Mouse (Mus musculus) ES-E14 (cell line): ENCODE data around the gene Slc35d2. TPM values are rescaled to one million over a fixed set of nuclear protein-coding genes. Genes with fewer than 3 reads are reported as not detected.
A peak's percentile ranks its signal among the peaks of the same experiment; 100 is the strongest.
"Not testable (repeated sequence)": the region's sequence is repeated elsewhere in the genome, so short reads cannot be mapped to it uniquely, and the experiment has no call there.

Experiments used
- DNase-seq: peaks from one replicate; pipeline ENCODE4 v3.0.0-alpha.2; 2013; ENCODE audit warnings: low read depth, low spot score
- H3K27ac ChIP-seq: 2 replicates; pipeline ENCODE4 v1.5.1; 2012; ENCODE audit warnings: low read depth, mild to moderate bottlenecking, low read length, moderate library complexity, mixed read lengths; ENCODE audit not compliant: poor library complexity, insufficient read depth, severe bottlenecking
- H3K36me3 ChIP-seq: 2 replicates; pipeline ENCODE4 v1.6.1; 2012; ENCODE audit warnings: mild to moderate bottlenecking, low read length, moderate library complexity, mixed read lengths; ENCODE audit not compliant: control insufficient read depth, poor library complexity, insufficient read depth, severe bottlenecking
- H3K4me1 ChIP-seq, 2 experiments: fragments of 150-350 bp in 1 of 2; sonication (generic) in 1 of 2; 2 replicates each; pipeline ENCODE4 v1.6.1; 2012; ENCODE audit warnings: low read length in 2 of 2, mild to moderate bottlenecking in 1 of 2, mixed read lengths in 1 of 2; ENCODE audit not compliant: control insufficient read depth in 2 of 2, insufficient read depth in 2 of 2, poor library complexity in 1 of 2
- H3K4me3 ChIP-seq, 2 experiments: fragments of 150-350 bp in 1 of 2; sonication (generic) in 1 of 2; 2 replicates each; pipeline ENCODE4 v1.5.1; 2012; ENCODE audit warnings: low read length in 2 of 2, low read depth in 1 of 2, mild to moderate bottlenecking in 1 of 2, mixed read lengths in 1 of 2; ENCODE audit not compliant: insufficient read depth in 1 of 2, poor library complexity in 1 of 2, severe bottlenecking in 1 of 2
- H3K9ac ChIP-seq: 2 replicates; pipeline ENCODE4 v1.6.1; 2012; ENCODE audit warnings: low read depth, mild to moderate bottlenecking, low read length, mixed read lengths; ENCODE audit not compliant: poor library complexity, insufficient read depth, severe bottlenecking
- H3K9me3 ChIP-seq: fragments of 150-350 bp; sonication (generic); 2 replicates; pipeline ENCODE4 v1.6.1; 2012; ENCODE audit warnings: low read depth, mild to moderate bottlenecking, low read length; ENCODE audit not compliant: control insufficient read depth, insufficient read depth
- CHD2 ChIP-seq: IDR thresholded peaks from 2 replicates; pipeline ENCODE4 v1.6.1; 2014; ENCODE audit warnings: mild to moderate bottlenecking, low read depth, low read length, inconsistent platforms
- HCFC1 ChIP-seq: IDR thresholded peaks from 2 replicates; pipeline ENCODE4 v1.6.1; 2012; ENCODE audit warnings: low read length, inconsistent platforms, borderline replicate concordance; ENCODE audit not compliant: insufficient read depth
- MAFK ChIP-seq: IDR thresholded peaks from 2 replicates; pipeline ENCODE4 v1.6.1; 2014; ENCODE audit warnings: mild to moderate bottlenecking, low read depth, low read length, inconsistent platforms; ENCODE audit not compliant: insufficient read depth
- ZC3H11A ChIP-seq: IDR thresholded peaks from 2 replicates; pipeline ENCODE4 v1.6.1; 2012; ENCODE audit warnings: low read depth, mild to moderate bottlenecking, inconsistent platforms, low read length, borderline replicate concordance
- ZNF384 ChIP-seq: IDR thresholded peaks from 2 replicates; pipeline ENCODE4 v1.6.1; 2012; ENCODE audit warnings: low read depth, low read length, inconsistent platforms
- in situ Hi-C, 2 experiments: fragments of 600-800 bp; cut with MboI; formaldehyde crosslinking; loops; one replicate each; pipeline ENCODE4 v1.15.1; 2025; ENCODE audit warnings: low sequenced_read_pairs in 2 of 2, inconsistent platforms in 1 of 2; ENCODE audit not compliant: unreplicated experiment in 2 of 2
- total RNA-seq: library from RNA; depleted of rRNA; stranded (reverse); fragments of 300-350 nt; gene quantifications from 2 replicates; pipeline ENCODE4 v1.2.3, GENCODE M21; 2012

The Slc35d2 gene
- total RNA-seq, 1 experiment = 7.1 TPM

GRCm38 (mm10) chr13:64060935-64061506 lies 68.1 kb downstream of the Slc35d2 start:
- Histone ChIP-seq H3K4me3 (no peak overlapping the region), H3K9me3 (peaks cover 10% of the 10 kb centered on the region; the same call in 1 of the 2 replicates), H3K4me1 (no peaks in the 10 kb centered on the region), H3K9ac (no peak overlapping the region), H3K27ac (no peak overlapping the region), H3K36me3 (no peaks in the 10 kb centered on the region)
- TF ChIP-seq ZC3H11A (no peak), MAFK (no peak), HCFC1 (no peak), ZNF384 (no peak), CHD2 (no peak)
- in situ Hi-C loops = no loop called here
- no peak for DNase-seq

- no peak for DNase-seq
Observed at GRCm38 (mm10) chr13:64053959-64054358, 75.2 kb downstream of the Slc35d2 start.

GRCm38 (mm10) chr13:64052281-64052680 lies 76.9 kb downstream of the Slc35d2 start:
- DNase-seq, H3K4me3 ChIP-seq, H3K27ac ChIP-seq, in situ Hi-C loops, H3K9ac ChIP-seq, H3K4me1 ChIP-seq, H3K36me3 ChIP-seq: not testable (repeated sequence)
- peaks cover 11% of the 10 kb centered on the region; the same call in 1 of the 2 replicates for H3K9me3 ChIP-seq

More at GRCm38 (mm10) chr13:64053959-64054358, 75.2 kb downstream of the Slc35d2 start:
- Histone ChIP-seq H3K36me3 (no peaks in the 10 kb centered on the region), H3K4me3 (no peak overlapping the region), H3K9ac (no peak overlapping the region), H3K4me1 (no peaks in the 10 kb centered on the region), H3K9me3 (peaks cover 13% of the 10 kb centered on the region; the same call in 1 of the 2 replicates), H3K27ac (no peak overlapping the region)
- in situ Hi-C loops = no loop called here
- no peak for TF ChIP-seq MAFK
- TF ChIP-seq HCFC1 = no peak
- no peak for TF ChIP-seq ZNF384
- TF ChIP-seq ZC3H11A = no peak
- TF ChIP-seq CHD2 = no peak

GRCm38 (mm10) chr13:64050895-64051294 lies 78.3 kb downstream of the Slc35d2 start:
- H3K9ac ChIP-seq = no peak overlapping the region
- no peak overlapping the region for H3K27ac ChIP-seq
- TF ChIP-seq HCFC1 = no peak
- no peak for TF ChIP-seq ZNF384
- no peak for TF ChIP-seq MAFK
- no peak for TF ChIP-seq ZC3H11A
- no peak for TF ChIP-seq CHD2
- H3K4me3 ChIP-seq = no peak overlapping the region
- in situ Hi-C loops = no loop called here
- H3K36me3 ChIP-seq = no peaks in the 10 kb centered on the region
- DNase-seq = peak; percentile 12
- peaks cover 1% of the 10 kb centered on the region; the same call in 1 of the 2 replicates for H3K9me3 ChIP-seq
- H3K4me1 ChIP-seq = no peaks in the 10 kb centered on the region

GRCm38 (mm10) chr13:64049535-64049934 lies 79.6 kb downstream of the Slc35d2 start:
- no peak overlapping the region for H3K9ac ChIP-seq
- H3K4me3 ChIP-seq = no peak overlapping the region
- no peaks in the 10 kb centered on the region for H3K4me1 ChIP-seq
- TF ChIP-seq ZNF384 (no peak), ZC3H11A (no peak), CHD2 (no peak)
- DNase-seq = no peak
- no peaks in the 10 kb centered on the region for H3K9me3 ChIP-seq
- H3K36me3 ChIP-seq = no peaks in the 10 kb centered on the region
- in situ Hi-C loops = no loop called here
- H3K27ac ChIP-seq = no peak overlapping the region
